Mouse (Mus musculus): ENCODE data around the gene Sf3a3.
A peak's percentile ranks its signal among the peaks of the same experiment; 100 is the strongest.

The Sf3a3 gene

GRCm38 (mm10) chr4:124714545-124715481 is at the start of gene Sf3a3:
TSS of gene Sf3a3 (plus strand) at chr4:124714776.
- DNase-seq (ENCODE audit: extremely low spot score, low spot score), result peak; percentile 96

GRCm38 (mm10) chr4:124667476-124668033 is 47.0 kb upstream of the Sf3a3 start:
- no peak for DNase-seq (ENCODE audit: extremely low spot score, low spot score)

- no peak for DNase-seq (ENCODE audit: extremely low spot score, low spot score)
Measured at GRCm38 (mm10) chr4:124668078-124668477, 46.5 kb upstream of the Sf3a3 start.

GRCm38 (mm10) chr4:124670232-124670631 is 44.3 kb upstream of the Sf3a3 start:
- DNase-seq (ENCODE audit: extremely low spot score, low spot score), result peak; percentile 12

- peak; percentile 23 for DNase-seq (ENCODE audit: extremely low spot score, low spot score)
Measured at GRCm38 (mm10) chr4:124671583-124671982, 43.0 kb upstream of the Sf3a3 start.

GRCm38 (mm10) chr4:124672347-124673320 is 41.9 kb upstream of the Sf3a3 start:
- DNase-seq (ENCODE audit: extremely low spot score, low spot score), result peak; percentile 40

- peak; percentile 22 for DNase-seq (ENCODE audit: extremely low spot score, low spot score)
Measured at GRCm38 (mm10) chr4:124674334-124675032, 40.1 kb upstream of the Sf3a3 start.

GRCm38 (mm10) chr4:124675037-124675436 is 39.5 kb upstream of the Sf3a3 start:
- peak; percentile 62 for DNase-seq (ENCODE audit: extremely low spot score, low spot score)

- peak; percentile 12 for DNase-seq (ENCODE audit: extremely low spot score, low spot score)
Measured at GRCm38 (mm10) chr4:124675958-124676357, 38.6 kb upstream of the Sf3a3 start.

- DNase-seq (ENCODE audit: extremely low spot score, low spot score), result peak; percentile 14
Measured at GRCm38 (mm10) chr4:124682270-124682669, 32.3 kb upstream of the Sf3a3 start.

GRCm38 (mm10) chr4:124683474-124683873 is 31.1 kb upstream of the Sf3a3 start:
- no peak for DNase-seq (ENCODE audit: extremely low spot score, low spot score)

GRCm38 (mm10) chr4:124685004-124685403 is 29.6 kb upstream of the Sf3a3 start:
- DNase-seq (ENCODE audit: extremely low spot score, low spot score), result peak; percentile 11

- DNase-seq (ENCODE audit: extremely low spot score, low spot score), result no peak
Measured at GRCm38 (mm10) chr4:124685453-124685852, 29.1 kb upstream of the Sf3a3 start.

GRCm38 (mm10) chr4:124685897-124686402 is 28.6 kb upstream of the Sf3a3 start:
- peak; percentile 10 for DNase-seq (ENCODE audit: extremely low spot score, low spot score)

- DNase-seq (ENCODE audit: extremely low spot score, low spot score), result no peak
Measured at GRCm38 (mm10) chr4:124691455-124691854, 23.1 kb upstream of the Sf3a3 start.

GRCm38 (mm10) chr4:124692416-124692861 is 22.1 kb upstream of the Sf3a3 start:
- peak; percentile 6 for DNase-seq (ENCODE audit: extremely low spot score, low spot score)

- peak; percentile 83 for DNase-seq (ENCODE audit: extremely low spot score, low spot score)
Measured at GRCm38 (mm10) chr4:124693135-124693894, 21.3 kb upstream of the Sf3a3 start, which contains the start of gene Utp11. TSS of gene Utp11 (minus strand) at chr4:124693600.

- DNase-seq (ENCODE audit: extremely low spot score, low spot score), result peak; percentile 9
Measured at GRCm38 (mm10) chr4:124694572-124694971, 20.0 kb upstream of the Sf3a3 start.

- no peak for DNase-seq (ENCODE audit: extremely low spot score, low spot score)
Measured at GRCm38 (mm10) chr4:124695786-124696516, 18.6 kb upstream of the Sf3a3 start.

All from neural tube, embryonic 10.5 days (tissue).